Mouse (Mus musculus): ENCODE measurements around the gene Spata7.

GRCm38 (mm10) chr12:98677336-98677735, 49.4 kb downstream of the Spata7 start:
- TF ChIP-seq CTCF (IDR thresholded peaks at IDR 0.05; ENCODE audit: low read depth) (no peak), EP300 (optimal IDR thresholded peaks at IDR 0.05) (no peak)
